Mouse (Mus musculus) liver, postnatal 0 days (tissue): ENCODE results near the gene Gkap1. TPM values are rescaled to one million over a fixed set of nuclear protein-coding genes. Genes with fewer than 3 reads are reported as not detected.
A peak's percentile ranks its signal among the peaks of the same experiment; 100 is the strongest.

Source experiments
- ATAC-seq: fragments of 200-750 bp; cut with Nextera tagmentation; 2 replicates; pipeline ENCODE4 v1.8.0; 2017; ENCODE audit warnings: mild to moderate bottlenecking, moderate library complexity
- DNase-seq: peaks from one replicate; pipeline ENCODE4 v3.0.0-alpha.2; 2016
- H3K27ac ChIP-seq: fragments of 300-500 bp; sonication (generic); 2 replicates; pipeline ENCODE4 v1.5.1; 2014; ENCODE audit warnings: antibody characterized with exemption, moderate library complexity, mild to moderate bottlenecking, low read depth
- H3K27me3 ChIP-seq: fragments of 300-500 bp; sonication (generic); 2 replicates; pipeline ENCODE4 v1.6.1; 2014; ENCODE audit warnings: low read length, control low read depth, mixed read lengths; ENCODE audit not compliant: insufficient read depth
- H3K36me3 ChIP-seq: fragments of 300-500 bp; sonication (generic); replicated peaks from 2 replicates; pipeline ENCODE4 v1.6.1; 2014; ENCODE audit warnings: mild to moderate bottlenecking, control low read depth, low read length, moderate library complexity, mixed read lengths; ENCODE audit not compliant: insufficient read depth
- H3K4me1 ChIP-seq: fragments of 300-500 bp; sonication (generic); 2 replicates; pipeline ENCODE4 v1.6.1; 2014; ENCODE audit warnings: antibody characterized with exemption, mild to moderate bottlenecking, control low read depth; ENCODE audit not compliant: insufficient read depth
- H3K4me2 ChIP-seq: fragments of 300-500 bp; sonication (generic); 2 replicates; pipeline ENCODE4 v1.6.1; 2014; ENCODE audit warnings: low read depth, mild to moderate bottlenecking, low read length, moderate library complexity, mixed read lengths
- H3K4me3 ChIP-seq: fragments of 300-500 bp; sonication (generic); 2 replicates; pipeline ENCODE4 v1.5.1; 2014; ENCODE audit warnings: low read depth, low read length
- H3K9ac ChIP-seq: fragments of 300-500 bp; sonication (generic); replicated peaks from 2 replicates; pipeline ENCODE4 v1.6.1; 2014; ENCODE audit warnings: mild to moderate bottlenecking, moderate library complexity
- H3K9me3 ChIP-seq: fragments of 300-500 bp; sonication (generic); 2 replicates; pipeline ENCODE4 v1.6.1; 2016; ENCODE audit warnings: mild to moderate bottlenecking, control low read depth, low read length, mixed read lengths
- CTCF ChIP-seq: sonication (generic); IDR thresholded peaks from 2 replicates; pipeline ENCODE4 v1.5.1; 2016; ENCODE audit warnings: antibody characterized with exemption, low read depth
- EP300 ChIP-seq: IDR thresholded peaks from 2 replicates; pipeline ENCODE4 v1.6.1; 2016; ENCODE audit warnings: antibody characterized with exemption, low read depth, mild to moderate bottlenecking
- WGBS: fragments of 180-500 bp; shearing (Covaris S2); extraction: QIAGEN DNeasy Blood & Tissue Kit; methylation state at CpG from one replicate; pipeline ENCODE4 v1.1.7; 2014; ENCODE audit not compliant: insufficient replicate concordance; 5-methylcytosine and 5-hydroxymethylcytosine counted together
- polyA plus RNA-seq: library from polyadenylated mRNA; unstranded; fragments of >200 nt; fragmentation: Nextera tagmentation; extraction: Ambion mirVana; gene quantifications from 2 replicates; pipeline ENCODE4 v1.2.1, GENCODE M21; 2015

Gene Gkap1
- polyA plus RNA-seq, 1 experiment from 2014 or later = 10.4 TPM

DNA sequence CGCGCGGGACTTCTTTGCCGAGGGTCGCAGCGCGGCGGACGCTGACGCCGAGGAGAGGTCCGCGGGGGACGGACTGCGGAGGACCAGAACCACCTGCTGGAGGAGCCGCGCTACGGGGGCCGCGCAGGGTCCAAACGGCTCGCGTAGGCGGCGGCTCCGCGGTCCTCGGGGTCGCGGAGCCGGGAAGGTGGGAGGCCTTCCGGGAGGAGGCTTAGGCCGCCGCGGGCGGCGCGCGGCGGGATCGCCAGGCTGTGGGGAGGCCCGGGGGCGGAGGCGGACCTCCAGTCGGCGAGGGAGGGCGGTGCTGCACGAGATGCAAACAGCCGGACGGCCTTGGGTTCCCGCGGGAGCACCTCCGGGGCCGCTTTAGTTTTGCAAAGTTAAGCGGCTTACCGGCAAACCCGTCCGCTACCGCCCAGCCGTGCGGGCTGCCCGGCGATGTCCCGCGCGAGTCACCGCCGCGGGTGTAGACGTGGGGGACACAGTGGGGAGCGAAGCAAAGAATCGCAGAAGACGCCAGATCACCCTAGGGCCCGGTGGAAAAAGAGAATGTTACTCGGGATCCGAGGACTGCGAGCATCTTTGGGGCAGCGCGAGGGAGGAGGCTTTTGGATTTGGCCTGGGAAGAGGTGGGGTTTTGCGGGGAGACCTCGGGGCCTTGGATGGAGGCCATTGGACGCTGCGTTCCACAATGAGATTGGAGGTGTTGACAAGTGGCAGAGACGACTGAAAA lies 1.1 kb downstream of the Gkap1 start:
- H3K9me3 ChIP-seq = no peaks in the 10 kb centered on the region
- TF ChIP-seq EP300 = no peak
- no peak for TF ChIP-seq CTCF
- ATAC-seq = peak; percentile 83
- peak overlapping the region; percentile 78 for H3K9ac ChIP-seq
- H3K4me3 ChIP-seq = peak overlapping the region; percentile 73
- WGBS = under 1% methylated on average over 65 of the region's 84 CpGs
- peak overlapping the region; percentile 93 for H3K4me2 ChIP-seq
- H3K36me3 ChIP-seq = no peaks in the 10 kb centered on the region
- peak; percentile 77 for DNase-seq
- peak overlapping the region; percentile 57 for H3K27ac ChIP-seq
- peaks cover 3% of the 10 kb centered on the region; the same call in 1 of the 2 replicates for H3K4me1 ChIP-seq
- peaks cover 33% of the 10 kb centered on the region for H3K27me3 ChIP-seq

DNA sequence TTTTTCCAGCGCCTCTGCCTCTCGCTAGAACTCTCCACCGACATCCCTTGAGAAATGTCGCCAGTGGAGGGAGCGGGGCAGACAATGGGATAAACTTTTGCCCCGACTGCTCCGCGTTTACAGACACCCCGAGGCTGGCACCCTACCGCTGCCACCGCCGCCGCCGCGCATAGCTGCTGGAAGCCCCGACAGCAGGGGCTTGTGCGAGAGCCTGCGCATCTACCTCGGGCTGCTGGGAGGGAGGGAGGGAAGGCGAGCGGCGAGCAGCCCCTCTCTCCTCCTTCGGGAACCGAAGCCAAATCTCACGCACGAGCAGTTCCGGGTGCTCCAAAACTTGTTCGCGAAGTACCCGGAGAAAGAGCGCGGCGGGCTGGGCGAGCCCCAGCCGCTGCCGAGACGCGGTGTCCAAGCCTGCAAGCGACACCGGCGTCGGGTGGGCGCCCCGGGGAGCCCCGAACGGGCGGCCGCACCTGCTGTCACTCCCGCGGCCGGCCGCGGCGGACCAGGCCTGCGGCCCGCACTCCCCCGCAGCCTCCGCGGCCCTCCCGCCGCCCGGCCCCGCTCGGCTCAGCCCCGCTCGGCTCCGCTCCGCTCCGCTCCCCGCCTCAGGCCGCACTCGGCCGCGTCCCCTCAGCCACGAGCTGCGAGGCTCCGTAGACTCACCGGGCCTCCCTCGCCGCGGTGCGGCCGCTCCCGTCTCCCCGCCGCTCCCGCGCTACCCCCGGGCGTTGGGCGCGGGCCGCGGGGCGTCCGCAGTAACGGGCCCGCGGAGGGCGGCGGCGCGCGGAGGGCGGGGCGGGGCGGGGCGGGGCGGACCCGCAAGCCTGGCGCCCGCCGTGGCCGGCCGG lies 1.9 kb downstream of the Gkap1 start:
- H3K27me3 ChIP-seq = peaks cover 33% of the 10 kb centered on the region
- H3K4me3 ChIP-seq = peak overlapping the region; percentile 73
- ATAC-seq = peak; percentile 78
- TF ChIP-seq CTCF (no peak), EP300 (no peak)
- H3K4me2 ChIP-seq = peak overlapping the region; percentile 93
- no peaks in the 10 kb centered on the region for H3K9me3 ChIP-seq
- H3K27ac ChIP-seq = peak overlapping the region; percentile 57
- 2% methylated on average over 63 of the region's 115 CpGs for WGBS
- peak; percentile 55 for DNase-seq
- peak overlapping the region; percentile 78 for H3K9ac ChIP-seq
- H3K4me1 ChIP-seq = peaks cover 3% of the 10 kb centered on the region; the same call in 1 of the 2 replicates
- no peaks in the 10 kb centered on the region for H3K36me3 ChIP-seq

DNA sequence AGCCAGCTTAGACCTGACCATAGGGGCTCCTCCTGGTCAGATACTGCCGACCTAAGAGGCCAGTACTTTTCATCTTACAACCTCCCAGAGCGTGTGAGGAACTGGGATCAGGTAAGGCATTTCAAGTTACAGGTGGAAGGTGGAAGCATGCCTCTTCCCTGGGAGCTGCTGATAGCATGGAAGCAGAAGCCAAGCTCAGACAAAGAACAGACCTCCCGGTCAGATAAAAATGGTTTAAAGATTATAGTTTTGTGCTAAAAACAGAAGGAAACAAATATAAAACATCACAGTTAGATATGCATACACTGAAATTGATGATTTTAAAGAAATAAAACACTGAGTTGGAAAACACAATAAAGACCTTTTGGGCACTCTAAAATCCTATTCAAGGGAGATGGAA lies 8.6 kb downstream of the Gkap1 start:
- DNase-seq (no peak), ATAC-seq (no peak)
- no peaks in the 10 kb centered on the region for H3K36me3 ChIP-seq
- peaks cover 4% of the 10 kb centered on the region; the same call in 1 of the 2 replicates for H3K4me1 ChIP-seq
- H3K9ac ChIP-seq = no peak overlapping the region
- TF ChIP-seq EP300 (no peak), CTCF (no peak)
- no peak overlapping the region for H3K4me2 ChIP-seq
- H3K27ac ChIP-seq = no peak overlapping the region
- H3K4me3 ChIP-seq = no peak overlapping the region
- 62% methylated on average over 3 of the region's 3 CpGs for WGBS
- H3K9me3 ChIP-seq = no peaks in the 10 kb centered on the region
- 0 out of 2 replicates have a peak, but pooled peaks cover 1% of the 10 kb centered on the region for H3K27me3 ChIP-seq

DNA sequence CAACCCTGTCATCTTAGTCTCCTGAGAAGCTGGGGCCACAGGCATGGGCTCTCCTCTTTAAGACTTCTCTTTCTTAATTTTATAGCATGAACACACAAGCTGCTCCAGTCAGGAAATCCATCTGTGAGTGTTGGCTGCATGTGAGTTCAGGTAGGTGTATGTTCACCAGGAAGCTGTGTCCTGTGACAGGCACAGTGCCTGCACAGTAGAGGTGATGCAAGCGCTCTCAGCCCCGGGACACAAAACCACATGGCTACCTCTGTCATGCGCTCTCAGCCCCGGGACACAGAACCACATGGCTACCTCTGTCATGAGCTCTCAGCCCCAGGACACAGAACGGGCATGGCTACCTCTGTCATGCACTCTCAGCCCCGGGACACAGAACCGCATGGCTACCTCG lies 12.0 kb downstream of the Gkap1 start:
- H3K9me3 ChIP-seq = no peaks in the 10 kb centered on the region
- DNase-seq = no peak
- peak; percentile 74 for ATAC-seq
- WGBS = 64% methylated on average over 8 of the region's 8 CpGs
- no peaks in the 10 kb centered on the region for H3K27me3 ChIP-seq
- TF ChIP-seq EP300 (no peak), CTCF (no peak)
- no peak overlapping the region for H3K9ac ChIP-seq
- no peak overlapping the region for H3K4me2 ChIP-seq
- H3K4me3 ChIP-seq = no peak overlapping the region
- H3K27ac ChIP-seq = no peak overlapping the region
- peaks cover 4% of the 10 kb centered on the region; the same call in 1 of the 2 replicates for H3K4me1 ChIP-seq
- H3K36me3 ChIP-seq = no peaks in the 10 kb centered on the region

GRCm38 (mm10) chr13:58261674-58262073 lies 13.8 kb downstream of the Gkap1 start:
- Histone ChIP-seq H3K27ac (no peak overlapping the region), H3K27me3 (no peaks in the 10 kb centered on the region), H3K36me3 (no peaks in the 10 kb centered on the region), H3K9ac (no peak overlapping the region), H3K4me1 (peaks cover 4% of the 10 kb centered on the region; the same call in 1 of the 2 replicates), H3K4me3 (no peak overlapping the region), H3K9me3 (no peaks in the 10 kb centered on the region), H3K4me2 (no peak overlapping the region)
- no peak for TF ChIP-seq CTCF
- no peak for TF ChIP-seq EP300
- no peak for DNase-seq
- ATAC-seq = no peak
- 73% methylated on average over 4 of the region's 4 CpGs for WGBS

DNA sequence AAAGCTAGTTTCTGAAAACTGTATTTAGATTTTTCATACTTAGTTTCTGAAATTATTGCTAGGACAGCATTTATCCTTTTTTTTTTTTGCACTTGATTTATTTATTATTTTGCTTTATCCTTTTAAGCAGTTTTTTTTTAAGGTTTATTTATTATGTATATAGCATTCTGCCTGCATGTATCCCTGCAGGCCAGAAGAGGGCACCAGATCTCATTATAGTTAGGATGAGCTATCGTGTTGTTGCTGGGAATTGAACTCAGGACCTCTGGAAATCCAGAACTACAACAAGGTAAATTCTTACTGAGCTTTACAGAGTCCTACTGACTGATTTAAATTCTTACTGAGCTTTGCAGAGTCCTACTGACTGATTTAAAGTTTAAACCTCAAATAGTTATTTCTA lies 22.2 kb downstream of the Gkap1 start:
- Histone ChIP-seq H3K36me3 (no peaks in the 10 kb centered on the region; the same call in 1 of the 2 replicates), H3K27me3 (no peaks in the 10 kb centered on the region), H3K4me2 (no peak overlapping the region), H3K4me3 (no peak overlapping the region), H3K27ac (no peak overlapping the region), H3K9me3 (no peaks in the 10 kb centered on the region), H3K9ac (no peak overlapping the region), H3K4me1 (no peaks in the 10 kb centered on the region)
- DNase-seq (no peak), ATAC-seq (no peak)
- 78% methylated on average over 1 of the region's 1 CpGs for WGBS
- peak; percentile 34 for TF ChIP-seq CTCF
- TF ChIP-seq EP300 = no peak
